Mouse (Mus musculus) hindbrain, embryonic 15.5 days (tissue): ENCODE data around the gene Rnasel. TPM values are rescaled to one million over a fixed set of nuclear protein-coding genes. Genes with fewer than 3 reads are reported as not detected.

Experiments used
- ATAC-seq: fragments of 200-750 bp; cut with Nextera tagmentation; 2 replicates; pipeline ENCODE4 v1.8.0; 2017; ENCODE audit warnings: low read depth, moderate number of reproducible peaks, moderate TSS enrichment; ENCODE audit not compliant: low FRiP score
- H3K27ac ChIP-seq: fragments of 300-500 bp; sonication (generic); replicated peaks from 2 replicates; pipeline ENCODE4 v1.5.1; 2015; ENCODE audit warnings: mild to moderate bottlenecking, inconsistent platforms
- H3K27me3 ChIP-seq: fragments of 300-500 bp; sonication (generic); 2 replicates; pipeline ENCODE4 v1.6.1; 2015; ENCODE audit warnings: control low read depth, inconsistent platforms
- H3K36me3 ChIP-seq: fragments of 300-500 bp; sonication (generic); 2 replicates; pipeline ENCODE4 v1.6.1; 2015; ENCODE audit warnings: control low read depth, inconsistent platforms
- H3K4me1 ChIP-seq: fragments of 300-500 bp; sonication (generic); replicated peaks from 2 replicates; pipeline ENCODE4 v1.6.1; 2015; ENCODE audit warnings: control low read depth, inconsistent platforms
- H3K4me2 ChIP-seq: fragments of 300-500 bp; sonication (generic); 2 replicates; pipeline ENCODE4 v1.6.1; 2015; ENCODE audit warnings: moderate library complexity, mild to moderate bottlenecking, inconsistent platforms
- H3K4me3 ChIP-seq: fragments of 300-500 bp; sonication (generic); 2 replicates; pipeline ENCODE4 v1.5.1; 2015; ENCODE audit warnings: mild to moderate bottlenecking, inconsistent platforms
- H3K9ac ChIP-seq: fragments of 300-500 bp; sonication (generic); 2 replicates; pipeline ENCODE4 v1.6.1; 2015; ENCODE audit warnings: inconsistent platforms
- H3K9me3 ChIP-seq: fragments of 300-500 bp; sonication (generic); 2 replicates; pipeline ENCODE4 v1.6.1; 2016; ENCODE audit warnings: control low read depth, inconsistent platforms
- WGBS: fragments of 180-500 bp; shearing (Covaris S2); methylation state at CpG from one replicate; pipeline ENCODE4 v1.1.7; 2015; 5-methylcytosine and 5-hydroxymethylcytosine counted together
- polyA plus RNA-seq: library from polyadenylated mRNA; unstranded; fragments of >200 nt; fragmentation: Nextera tagmentation; extraction: Ambion mirVana; gene quantifications from 2 replicates; pipeline ENCODE4 v1.2.1, GENCODE M21; 2015

Rnasel gene
- polyA plus RNA-seq, 1 experiment from 2014 or later, result 39.5 TPM

DNA sequence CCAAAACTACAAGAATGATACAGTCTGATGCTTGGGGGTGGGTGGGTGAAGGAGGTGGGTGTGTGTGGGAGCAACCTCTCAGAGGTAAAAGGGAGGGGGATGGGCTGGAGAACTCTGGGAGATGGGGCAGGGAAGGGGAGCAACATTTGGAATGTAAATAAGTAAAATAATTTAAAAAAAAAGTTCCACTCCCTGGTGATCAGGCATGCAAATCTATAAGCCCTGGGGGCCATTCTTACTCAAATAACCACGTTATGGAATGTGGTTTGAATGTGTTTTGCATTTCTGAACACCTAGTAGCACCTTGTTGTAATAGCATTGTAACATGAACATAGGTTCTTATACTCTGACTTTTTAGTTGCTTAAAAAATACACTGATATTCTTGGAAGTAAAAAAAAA lies 34.1 kb downstream of the Rnasel start:
- 35% methylated on average over 1 of the region's 1 CpGs for WGBS
- no peak for ATAC-seq

GRCm38 (mm10) chr1:153785608-153786007 lies 36.4 kb downstream of the Rnasel start:
- Histone ChIP-seq H3K9me3 (no peaks in the 10 kb centered on the region), H3K27ac (no peak overlapping the region), H3K4me2 (no peak overlapping the region), H3K4me1 (no peaks in the 10 kb centered on the region), H3K27me3 (no peaks in the 10 kb centered on the region), H3K9ac (no peak overlapping the region), H3K4me3 (no peak overlapping the region), H3K36me3 (no peaks in the 10 kb centered on the region)
- 69% methylated on average over 4 of the region's 4 CpGs for WGBS
- ATAC-seq, result no peak

More for the DNA sequence above, 34.1 kb downstream of the Rnasel start:
- Histone ChIP-seq H3K9ac (no peak overlapping the region), H3K4me3 (no peak overlapping the region), H3K27ac (no peak overlapping the region), H3K9me3 (no peaks in the 10 kb centered on the region), H3K36me3 (no peaks in the 10 kb centered on the region), H3K4me2 (no peak overlapping the region), H3K4me1 (no peaks in the 10 kb centered on the region), H3K27me3 (no peaks in the 10 kb centered on the region)

DNA sequence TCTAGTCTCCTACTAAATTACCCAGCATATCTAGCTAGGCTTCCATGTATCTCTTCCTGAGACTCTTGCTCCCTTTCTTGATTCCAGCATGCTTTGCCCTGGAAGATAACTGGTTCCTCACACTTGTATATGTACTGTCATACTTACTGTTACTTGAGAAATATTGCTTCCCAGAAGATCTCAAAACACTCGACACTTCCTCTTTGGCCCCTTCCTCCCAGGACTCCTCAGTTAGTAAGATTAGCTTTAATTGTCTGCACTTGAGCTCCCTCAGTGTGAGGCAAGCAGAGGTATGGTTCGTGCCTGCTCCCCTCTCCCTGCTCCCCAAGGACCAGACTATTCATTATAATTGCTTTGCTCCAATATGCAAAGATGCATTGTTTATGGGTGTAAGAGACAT lies 41.5 kb downstream of the Rnasel start:
- WGBS, result 64% methylated on average over 2 of the region's 2 CpGs
- Histone ChIP-seq H3K4me1 (no peaks in the 10 kb centered on the region), H3K27ac (no peak overlapping the region), H3K4me2 (no peak overlapping the region), H3K9ac (no peak overlapping the region), H3K27me3 (no peaks in the 10 kb centered on the region), H3K9me3 (no peaks in the 10 kb centered on the region), H3K4me3 (no peak overlapping the region), H3K36me3 (no peaks in the 10 kb centered on the region)
- no peak for ATAC-seq

DNA sequence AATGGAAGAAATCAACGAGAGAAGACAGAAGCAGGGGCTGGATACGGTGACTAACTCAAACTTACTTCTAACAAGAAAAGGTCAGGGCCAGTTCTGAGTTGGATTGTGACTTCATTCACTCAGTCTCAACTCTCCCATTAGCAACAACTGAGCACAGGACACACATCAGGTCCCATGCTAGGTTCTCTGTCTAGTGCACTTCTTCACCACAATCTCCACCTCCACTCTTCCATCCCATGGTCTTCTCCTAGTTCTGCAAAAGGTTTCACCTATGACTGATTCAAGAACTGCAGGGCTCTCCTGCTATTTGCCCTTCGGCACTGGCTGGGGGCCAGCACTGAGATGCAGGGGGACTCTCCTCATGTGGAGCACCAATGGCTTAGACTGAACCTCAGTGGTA lies 45.0 kb downstream of the Rnasel start:
- 82% methylated on average over 3 of the region's 3 CpGs for WGBS
- Histone ChIP-seq H3K4me1 (no peaks in the 10 kb centered on the region), H3K4me3 (no peak overlapping the region), H3K27me3 (no peaks in the 10 kb centered on the region), H3K4me2 (no peak overlapping the region), H3K36me3 (no peaks in the 10 kb centered on the region), H3K27ac (no peak overlapping the region), H3K9me3 (no peaks in the 10 kb centered on the region), H3K9ac (no peak overlapping the region)
- no peak for ATAC-seq

GRCm38 (mm10) chr1:153802691-153803090 lies 53.5 kb downstream of the Rnasel start:
- H3K9ac ChIP-seq, result no peak overlapping the region
- no peak for ATAC-seq
- no peak overlapping the region for H3K4me3 ChIP-seq
- WGBS, result 89% methylated on average over 7 of the region's 7 CpGs
- H3K4me1 ChIP-seq, result no peaks in the 10 kb centered on the region
- no peak overlapping the region for H3K4me2 ChIP-seq
- no peaks in the 10 kb centered on the region for H3K9me3 ChIP-seq
- H3K36me3 ChIP-seq, result no peaks in the 10 kb centered on the region
- no peak overlapping the region for H3K27ac ChIP-seq
- no peaks in the 10 kb centered on the region for H3K27me3 ChIP-seq

- Histone ChIP-seq H3K4me3 (no peak overlapping the region), H3K36me3 (no peaks in the 10 kb centered on the region), H3K27ac (no peak overlapping the region), H3K4me2 (no peak overlapping the region), H3K27me3 (no peaks in the 10 kb centered on the region), H3K9me3 (no peaks in the 10 kb centered on the region), H3K9ac (no peak overlapping the region), H3K4me1 (no peaks in the 10 kb centered on the region)
- no peak for ATAC-seq
- WGBS, result 77% methylated on average over 8 of the region's 8 CpGs
These were observed 54.3 kb downstream of the Rnasel start for GRCm38 (mm10) chr1:153803530-153803929.

GRCm38 (mm10) chr1:153807390-153807993 lies 58.3 kb downstream of the Rnasel start:
- Histone ChIP-seq H3K27ac (no peak overlapping the region), H3K4me2 (no peak overlapping the region), H3K4me3 (no peak overlapping the region), H3K9me3 (no peaks in the 10 kb centered on the region), H3K4me1 (no peaks in the 10 kb centered on the region), H3K27me3 (no peaks in the 10 kb centered on the region), H3K9ac (no peak overlapping the region), H3K36me3 (no peaks in the 10 kb centered on the region)
- WGBS, result 55% methylated on average over 13 of the region's 13 CpGs
- no peak for ATAC-seq

Other genes starting within 250 kb of the Rnasel start
- gene Npl, start 199.4 kb upstream of the Rnasel start, polyA plus RNA-seq, result 12.1 and 14.7 TPM in 2 replicates
- 21.2 and 21.6 TPM in 2 replicates for gene Rgs8, start 96.4 kb upstream of the Rnasel start, polyA plus RNA-seq
- 12.4 and 17.1 TPM in 2 replicates for gene Rgs16, start 9.1 kb upstream of the Rnasel start, polyA plus RNA-seq
- 0.09 and 0.26 TPM in 2 replicates for gene Rgsl1, start 94.7 kb downstream of the Rnasel start, polyA plus RNA-seq
- gene Teddm1b, start 124.9 kb downstream of the Rnasel start, polyA plus RNA-seq, result 0.45 and 1.0 TPM in 2 replicates
- not detected in 2 replicates for gene Teddm1a, start 142.3 kb downstream of the Rnasel start, polyA plus RNA-seq
- gene Glul, start 150.5 kb downstream of the Rnasel start, polyA plus RNA-seq, result 214 and 219 TPM in 2 replicates
- 1.6 TPM in 2 replicates for gene Teddm2, start 150.8 kb downstream of the Rnasel start, polyA plus RNA-seq